Mouse (Mus musculus): Measurements from ENCODE around the gene Egr4. TPM values are rescaled to one million over a fixed set of nuclear protein-coding genes. Genes with fewer than 3 reads are reported as not detected.

The Egr4 gene
- total RNA-seq, 4 experiments from 2014 or later = 19.1 to 29.4 (median 26.6) TPM

- no peak for DNase-seq (ENCODE audit: low spot score in 2 of 2)
Observed at GRCm38 (mm10) chr6:85498147-85498546, 15.2 kb downstream of the Egr4 start.

GRCm38 (mm10) chr6:85496976-85497375, 16.4 kb downstream of the Egr4 start:
- DNase-seq (ENCODE audit: low spot score in 2 of 2) = no peak

GRCm38 (mm10) chr6:85491606-85492005, 21.8 kb downstream of the Egr4 start:
- no peak for DNase-seq (ENCODE audit: low spot score in 2 of 2)

- no peak for DNase-seq (ENCODE audit: low spot score in 2 of 2)
Observed at GRCm38 (mm10) chr6:85490252-85490651, 23.1 kb downstream of the Egr4 start.

- no peak for DNase-seq (ENCODE audit: low spot score in 2 of 2)
Observed at GRCm38 (mm10) chr6:85489717-85490116, 23.7 kb downstream of the Egr4 start.

GRCm38 (mm10) chr6:85488510-85488909, 24.9 kb downstream of the Egr4 start:
- no peak for DNase-seq (ENCODE audit: low spot score in 2 of 2)

GRCm38 (mm10) chr6:85485738-85486137, 27.7 kb downstream of the Egr4 start:
- DNase-seq (ENCODE audit: low spot score in 2 of 2) = no peak

GRCm38 (mm10) chr6:85483843-85484721, 29.3 kb downstream of the Egr4 start:
- DNase-seq (ENCODE audit: low spot score in 2 of 2) = no peak

GRCm38 (mm10) chr6:85480685-85481084, 32.7 kb downstream of the Egr4 start:
- no peak for DNase-seq (ENCODE audit: low spot score in 2 of 2)

- no peak for DNase-seq (ENCODE audit: low spot score in 2 of 2)
Observed at GRCm38 (mm10) chr6:85479979-85480378, 33.4 kb downstream of the Egr4 start.

- DNase-seq (ENCODE audit: low spot score in 2 of 2) = no peak
Observed at GRCm38 (mm10) chr6:85478416-85478815, 35.0 kb downstream of the Egr4 start.

GRCm38 (mm10) chr6:85477366-85477917, 35.9 kb downstream of the Egr4 start:
- DNase-seq (ENCODE audit: low spot score in 2 of 2) = no peak

- DNase-seq (ENCODE audit: low spot score in 2 of 2) = no peak
Observed at GRCm38 (mm10) chr6:85475581-85475980, 37.8 kb downstream of the Egr4 start.

GRCm38 (mm10) chr6:85472542-85472941, 40.8 kb downstream of the Egr4 start:
- DNase-seq (ENCODE audit: low spot score in 2 of 2) = no peak

- DNase-seq (ENCODE audit: low spot score in 2 of 2) = no peak
Observed at GRCm38 (mm10) chr6:85471962-85472361, 41.4 kb downstream of the Egr4 start.

GRCm38 (mm10) chr6:85469660-85470430, 43.5 kb downstream of the Egr4 start:
- no peak for DNase-seq (ENCODE audit: low spot score in 2 of 2)

- no peak for DNase-seq (ENCODE audit: low spot score in 2 of 2)
Observed at GRCm38 (mm10) chr6:85465381-85465780, 48.0 kb downstream of the Egr4 start.

Other genes with a start within 250 kb of the Egr4 start
- gene Sfxn5, start 180.2 kb downstream of the Egr4 start, total RNA-seq (2022) = 100 to 1,000 TPM; 177 to 201 (median 188) TPM
- 10 to 100 TPM; 76.8 to 87.2 (median 83.1) TPM for gene Rab11fip5, start 139.0 kb downstream of the Egr4 start, total RNA-seq (2022)
- not detected for gene Noto, start 89.7 kb downstream of the Egr4 start, total RNA-seq (2022)
- gene Smyd5, start 81.6 kb downstream of the Egr4 start, total RNA-seq (2022) = 10 to 100 TPM; 53.0 to 58.7 (median 54.3) TPM
- gene Cct7, start 62.1 kb downstream of the Egr4 start, total RNA-seq (2022) = 100 to 1,000 TPM; 206 to 234 (median 220) TPM
- gene Pradc1, start 61.6 kb downstream of the Egr4 start, total RNA-seq (2022) = 10 to 100 TPM; 25.7 to 34.2 (median 32.3) TPM
- 10 to 100 TPM; 80.0 to 89.9 (median 88.0) TPM for gene Fbxo41, start 10.6 kb downstream of the Egr4 start, total RNA-seq (2022)
- gene Alms1, start 73.9 kb upstream of the Egr4 start, total RNA-seq (2022) = 10 to 100 TPM in 2 of 4 experiments, 1 to 10 TPM in 2; 8.2 to 10.8 (median 9.9) TPM
- 1 to 10 TPM; 3.1 to 5.5 (median 4.7) TPM for gene Nat8f7, start 199.6 kb upstream of the Egr4 start, total RNA-seq (2022)

All from left cerebral cortex, adult 8-10 months (tissue).